Mouse (Mus musculus) stomach, postnatal 0 days (tissue): ENCODE data around the gene Pkp1.

Source experiments
- CTCF ChIP-seq: IDR thresholded peaks from 2 replicates; pipeline ENCODE4 v1.5.1; 2016; ENCODE audit warnings: antibody characterized with exemption, low read depth, mild to moderate bottlenecking, moderate library complexity
- EP300 ChIP-seq: optimal IDR thresholded peaks from 2 replicates; pipeline ENCODE3; 2016; ENCODE audit warnings: antibody characterized with exemption

DNA sequence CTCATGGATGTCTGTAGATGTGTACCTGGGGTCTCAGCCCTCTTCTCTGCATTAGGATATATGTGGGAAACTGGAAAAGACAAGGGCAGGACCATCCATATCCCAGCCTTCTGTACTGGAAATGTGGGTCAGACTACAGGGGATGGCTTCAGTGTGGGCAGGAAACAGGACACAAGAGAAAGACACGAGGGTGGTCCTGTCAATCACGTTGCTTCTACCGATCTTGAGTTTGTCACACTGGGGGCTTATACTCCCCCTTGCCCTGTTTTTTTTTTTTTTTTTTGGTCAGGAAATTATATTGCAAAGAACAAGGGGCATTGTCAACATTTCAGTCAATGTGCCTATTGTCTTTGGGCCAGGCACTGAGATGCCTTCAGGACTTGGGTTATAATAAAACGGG lies 80.4 kb downstream of the Pkp1 start:
- TF ChIP-seq CTCF, result no peak
- TF ChIP-seq EP300, result no peak
